Mouse (Mus musculus) limb, embryonic 12.5 days (tissue): ENCODE measurements around the gene Cobll1. TPM values are rescaled to one million over a fixed set of nuclear protein-coding genes. Genes with fewer than 3 reads are reported as not detected.

Experiments used
- ATAC-seq: fragments of 200-750 bp; cut with Nextera tagmentation; 2 replicates; pipeline ENCODE4 v1.8.0; 2017; ENCODE audit warnings: low read depth, moderate TSS enrichment; ENCODE audit not compliant: insufficient number of reproducible peaks, insufficient read depth, low FRiP score, low TSS enrichment
- H3K27ac ChIP-seq: fragments of 300-500 bp; sonication (generic); 2 replicates; pipeline ENCODE4 v1.5.1; 2016; ENCODE audit warnings: mild to moderate bottlenecking, moderate library complexity
- H3K27me3 ChIP-seq: fragments of 300-500 bp; sonication (generic); 2 replicates; pipeline ENCODE4 v1.6.1; 2016; ENCODE audit warnings: mild to moderate bottlenecking, moderate library complexity
- H3K36me3 ChIP-seq: fragments of 300-500 bp; sonication (generic); 2 replicates; pipeline ENCODE4 v1.6.1; 2016; ENCODE audit warnings: mild to moderate bottlenecking, moderate library complexity
- H3K4me1 ChIP-seq: fragments of 300-500 bp; sonication (generic); replicated peaks from 2 replicates; pipeline ENCODE4 v1.6.1; 2016
- H3K4me2 ChIP-seq: fragments of 300-500 bp; sonication (generic); 2 replicates; pipeline ENCODE4 v1.6.1; 2016; ENCODE audit warnings: mild to moderate bottlenecking, moderate library complexity
- H3K4me3 ChIP-seq: fragments of 300-500 bp; sonication (generic); replicated peaks from 2 replicates; pipeline ENCODE4 v1.5.1; 2016; ENCODE audit warnings: mild to moderate bottlenecking
- H3K9ac ChIP-seq: fragments of 300-500 bp; sonication (generic); replicated peaks from 2 replicates; pipeline ENCODE4 v1.6.1; 2016; ENCODE audit warnings: mild to moderate bottlenecking, moderate library complexity
- H3K9me3 ChIP-seq: fragments of 300-500 bp; sonication (generic); 2 replicates; pipeline ENCODE4 v1.6.1; 2016; ENCODE audit warnings: mild to moderate bottlenecking, moderate library complexity
- WGBS: fragments of 180-500 bp; shearing (Covaris S2); methylation state at CpG from one replicate; pipeline ENCODE4 v1.1.7; 2016; 5-methylcytosine and 5-hydroxymethylcytosine counted together
- polyA plus RNA-seq: library from polyadenylated mRNA; unstranded; fragments of >200 nt; fragmentation: Nextera tagmentation; extraction: Ambion mirVana; gene quantifications from 2 replicates; pipeline ENCODE4 v1.2.1, GENCODE M21; 2016

The Cobll1 gene
- polyA plus RNA-seq, 1 experiment from 2014 or later: 1.8 TPM

- H3K27ac ChIP-seq: no peak overlapping the region
- WGBS: 87% methylated on average over 2 of the region's 2 CpGs
- H3K9ac ChIP-seq: no peak overlapping the region
- no peaks in the 10 kb centered on the region for H3K27me3 ChIP-seq
- ATAC-seq: no peak
- peaks cover 8% of the 10 kb centered on the region for H3K4me1 ChIP-seq
- no peak overlapping the region for H3K4me3 ChIP-seq
- no peaks in the 10 kb centered on the region for H3K9me3 ChIP-seq
- no peaks in the 10 kb centered on the region for H3K36me3 ChIP-seq
- no peak overlapping the region for H3K4me2 ChIP-seq
These were observed 121.3 kb downstream of the Cobll1 start for GRCm38 (mm10) chr2:65117859-65118258.

- no peak overlapping the region for H3K4me2 ChIP-seq
- peaks cover 8% of the 10 kb centered on the region for H3K4me1 ChIP-seq
- no peaks in the 10 kb centered on the region for H3K27me3 ChIP-seq
- H3K36me3 ChIP-seq: no peaks in the 10 kb centered on the region
- H3K4me3 ChIP-seq: no peak overlapping the region
- H3K9me3 ChIP-seq: no peaks in the 10 kb centered on the region
- no peak for ATAC-seq
- no peak overlapping the region for H3K27ac ChIP-seq
- 76% methylated on average over 2 of the region's 2 CpGs for WGBS
- H3K9ac ChIP-seq: no peak overlapping the region
These were observed 122.6 kb downstream of the Cobll1 start for GRCm38 (mm10) chr2:65116428-65117125.

GRCm38 (mm10) chr2:65113191-65113590 is 126.0 kb downstream of the Cobll1 start:
- H3K36me3 ChIP-seq: no peaks in the 10 kb centered on the region

GRCm38 (mm10) chr2:65104569-65104968 is 134.6 kb downstream of the Cobll1 start:
- no peak overlapping the region for H3K4me3 ChIP-seq
- no peak for ATAC-seq
- no peak overlapping the region for H3K27ac ChIP-seq
- no peaks in the 10 kb centered on the region for H3K36me3 ChIP-seq
- WGBS: 86% methylated on average over 6 of the region's 6 CpGs
- H3K9me3 ChIP-seq: no peaks in the 10 kb centered on the region
- no peak overlapping the region for H3K4me2 ChIP-seq
- H3K27me3 ChIP-seq: no peaks in the 10 kb centered on the region
- H3K4me1 ChIP-seq: no peaks in the 10 kb centered on the region
- no peak overlapping the region for H3K9ac ChIP-seq

More at GRCm38 (mm10) chr2:65113191-65113590, 126.0 kb downstream of the Cobll1 start:
- Histone ChIP-seq H3K27ac (no peak overlapping the region), H3K9ac (no peak overlapping the region), H3K4me2 (no peak overlapping the region), H3K4me3 (no peak overlapping the region), H3K4me1 (no peaks in the 10 kb centered on the region), H3K9me3 (no peaks in the 10 kb centered on the region), H3K27me3 (no peaks in the 10 kb centered on the region)
- WGBS: 84% methylated on average over 4 of the region's 4 CpGs
- no peak for ATAC-seq

- Histone ChIP-seq H3K27me3 (no peaks in the 10 kb centered on the region), H3K4me3 (no peak overlapping the region), H3K36me3 (no peaks in the 10 kb centered on the region), H3K4me1 (no peaks in the 10 kb centered on the region), H3K4me2 (no peak overlapping the region), H3K9ac (no peak overlapping the region), H3K27ac (no peak overlapping the region), H3K9me3 (no peaks in the 10 kb centered on the region)
- ATAC-seq: no peak
- 78% methylated on average over 3 of the region's 3 CpGs for WGBS
These were observed 135.4 kb downstream of the Cobll1 start for GRCm38 (mm10) chr2:65103801-65104200.

GRCm38 (mm10) chr2:65101388-65101787 is 137.8 kb downstream of the Cobll1 start:
- H3K4me3 ChIP-seq: no peak overlapping the region
- H3K9ac ChIP-seq: no peak overlapping the region
- no peaks in the 10 kb centered on the region for H3K4me1 ChIP-seq
- WGBS: 85% methylated on average over 2 of the region's 2 CpGs
- H3K9me3 ChIP-seq: no peaks in the 10 kb centered on the region
- H3K27ac ChIP-seq: no peak overlapping the region
- no peak for ATAC-seq
- H3K36me3 ChIP-seq: no peaks in the 10 kb centered on the region
- H3K4me2 ChIP-seq: no peak overlapping the region
- no peaks in the 10 kb centered on the region for H3K27me3 ChIP-seq

- ATAC-seq: no peak
- Histone ChIP-seq H3K27me3 (no peaks in the 10 kb centered on the region), H3K4me2 (no peak overlapping the region), H3K27ac (no peak overlapping the region), H3K9ac (no peak overlapping the region), H3K36me3 (no peaks in the 10 kb centered on the region), H3K4me3 (no peak overlapping the region), H3K4me1 (no peaks in the 10 kb centered on the region), H3K9me3 (no peaks in the 10 kb centered on the region)
- WGBS: 69% methylated on average over 1 of the region's 1 CpGs
These were observed 139.2 kb downstream of the Cobll1 start for GRCm38 (mm10) chr2:65100001-65100400.

- Histone ChIP-seq H3K36me3 (no peaks in the 10 kb centered on the region), H3K27ac (no peak overlapping the region), H3K9ac (no peak overlapping the region), H3K9me3 (no peaks in the 10 kb centered on the region), H3K4me1 (peaks cover 3% of the 10 kb centered on the region; the same call in 1 of the 2 replicates), H3K4me2 (no peak overlapping the region), H3K27me3 (no peaks in the 10 kb centered on the region), H3K4me3 (no peak overlapping the region)
- ATAC-seq: no peak
- 71% methylated on average over 6 of the region's 6 CpGs for WGBS
These were observed 143.6 kb downstream of the Cobll1 start for GRCm38 (mm10) chr2:65095571-65095970.

- Histone ChIP-seq H3K4me1 (peaks cover 3% of the 10 kb centered on the region; the same call in 1 of the 2 replicates), H3K36me3 (no peaks in the 10 kb centered on the region)
- WGBS: 68% methylated on average over 2 of the region's 2 CpGs
These were observed 145.2 kb downstream of the Cobll1 start for GRCm38 (mm10) chr2:65093990-65094389.

GRCm38 (mm10) chr2:65090986-65091385 is 148.2 kb downstream of the Cobll1 start:
- Histone ChIP-seq H3K36me3 (no peaks in the 10 kb centered on the region), H3K4me3 (no peak overlapping the region), H3K9ac (no peak overlapping the region), H3K9me3 (no peaks in the 10 kb centered on the region), H3K4me1 (peaks cover 3% of the 10 kb centered on the region; the same call in 1 of the 2 replicates), H3K27me3 (no peaks in the 10 kb centered on the region), H3K27ac (no peak overlapping the region), H3K4me2 (no peak overlapping the region)
- ATAC-seq: no peak
- 87% methylated on average over 2 of the region's 2 CpGs for WGBS

More at GRCm38 (mm10) chr2:65093990-65094389, 145.2 kb downstream of the Cobll1 start:
- no peak overlapping the region for H3K4me3 ChIP-seq
- H3K9ac ChIP-seq: no peak overlapping the region
- no peak overlapping the region for H3K4me2 ChIP-seq
- no peaks in the 10 kb centered on the region for H3K27me3 ChIP-seq
- H3K9me3 ChIP-seq: no peaks in the 10 kb centered on the region
- H3K27ac ChIP-seq: no peak overlapping the region
- ATAC-seq: no peak

- Histone ChIP-seq H3K36me3 (no peaks in the 10 kb centered on the region), H3K27ac (no peak overlapping the region), H3K9ac (no peak overlapping the region), H3K4me1 (no peaks in the 10 kb centered on the region), H3K4me3 (no peak overlapping the region), H3K27me3 (no peaks in the 10 kb centered on the region), H3K4me2 (no peak overlapping the region), H3K9me3 (no peaks in the 10 kb centered on the region)
- ATAC-seq: no peak
- WGBS: 81% methylated on average over 3 of the region's 3 CpGs
These were observed 152.0 kb downstream of the Cobll1 start for GRCm38 (mm10) chr2:65087197-65087596.

GRCm38 (mm10) chr2:65083411-65083810 is 155.8 kb downstream of the Cobll1 start:
- Histone ChIP-seq H3K27me3 (no peaks in the 10 kb centered on the region), H3K36me3 (no peaks in the 10 kb centered on the region), H3K4me2 (no peak overlapping the region), H3K9me3 (no peaks in the 10 kb centered on the region), H3K4me1 (no peaks in the 10 kb centered on the region), H3K9ac (no peak overlapping the region), H3K27ac (no peak overlapping the region), H3K4me3 (no peak overlapping the region)
- ATAC-seq: no peak
